Mouse (Mus musculus) limb, embryonic 15.5 days (tissue): ENCODE data around the gene Slc6a3. TPM values are rescaled to one million over a fixed set of nuclear protein-coding genes. Genes with fewer than 3 reads are reported as not detected.

Source experiments
- ATAC-seq: fragments of 200-750 bp; cut with Nextera tagmentation; 2 replicates; pipeline ENCODE4 v1.8.0; 2017; ENCODE audit warnings: low read depth, moderate TSS enrichment; ENCODE audit not compliant: insufficient number of reproducible peaks, low FRiP score, low TSS enrichment
- H3K27ac ChIP-seq: fragments of 300-500 bp; sonication (generic); 2 replicates; pipeline ENCODE4 v1.5.1; 2015; ENCODE audit warnings: moderate library complexity, mild to moderate bottlenecking, inconsistent platforms
- H3K27me3 ChIP-seq: fragments of 300-500 bp; sonication (generic); 2 replicates; pipeline ENCODE4 v1.6.1; 2015; ENCODE audit warnings: inconsistent platforms
- H3K36me3 ChIP-seq: fragments of 300-500 bp; sonication (generic); 2 replicates; pipeline ENCODE4 v1.6.1; 2015; ENCODE audit warnings: inconsistent platforms
- H3K4me1 ChIP-seq: fragments of 300-500 bp; sonication (generic); 2 replicates; pipeline ENCODE4 v1.6.1; 2015; ENCODE audit warnings: inconsistent platforms
- H3K4me2 ChIP-seq: fragments of 300-500 bp; sonication (generic); 2 replicates; pipeline ENCODE4 v1.6.1; 2015; ENCODE audit warnings: mild to moderate bottlenecking, inconsistent platforms
- H3K4me3 ChIP-seq: fragments of 300-500 bp; sonication (generic); 2 replicates; pipeline ENCODE4 v1.5.1; 2015; ENCODE audit warnings: mild to moderate bottlenecking, inconsistent platforms
- H3K9ac ChIP-seq: fragments of 300-500 bp; sonication (generic); 2 replicates; pipeline ENCODE4 v1.6.1; 2015; ENCODE audit warnings: inconsistent platforms
- H3K9me3 ChIP-seq: fragments of 300-500 bp; sonication (generic); 2 replicates; pipeline ENCODE4 v1.6.1; 2016; ENCODE audit warnings: inconsistent platforms
- WGBS: fragments of 180-500 bp; shearing (Covaris S2); methylation state at CpG from one replicate; pipeline ENCODE4 v1.1.7; 2015; 5-methylcytosine and 5-hydroxymethylcytosine counted together
- polyA plus RNA-seq: library from polyadenylated mRNA; unstranded; fragments of >200 nt; fragmentation: Nextera tagmentation; extraction: Ambion mirVana; gene quantifications from 2 replicates; pipeline ENCODE4 v1.2.1, GENCODE M21; 2015

The Slc6a3 gene
- polyA plus RNA-seq, 1 experiment from 2014 or later, result 0.08 TPM

GRCm38 (mm10) chr13:73508817-73509550, 27.6 kb upstream of the Slc6a3 start:
- no peak overlapping the region for H3K27ac ChIP-seq
- H3K27me3 ChIP-seq, result no peaks in the 10 kb centered on the region
- H3K9me3 ChIP-seq, result no peaks in the 10 kb centered on the region
- H3K4me2 ChIP-seq, result no peak overlapping the region
- no peaks in the 10 kb centered on the region for H3K4me1 ChIP-seq
- ATAC-seq, result no peak
- H3K36me3 ChIP-seq, result peaks cover 62% of the 10 kb centered on the region
- H3K9ac ChIP-seq, result no peak overlapping the region
- 80% methylated on average over 8 of the region's 8 CpGs for WGBS
- no peak overlapping the region for H3K4me3 ChIP-seq

GRCm38 (mm10) chr13:73509869-73510268, 26.7 kb upstream of the Slc6a3 start:
- peaks cover 67% of the 10 kb centered on the region for H3K36me3 ChIP-seq
- 69% methylated on average over 6 of the region's 6 CpGs for WGBS

GRCm38 (mm10) chr13:73512776-73513673, 23.5 kb upstream of the Slc6a3 start:
- Histone ChIP-seq H3K4me3 (no peak overlapping the region), H3K4me1 (no peaks in the 10 kb centered on the region), H3K4me2 (no peak overlapping the region), H3K27ac (no peak overlapping the region), H3K27me3 (no peaks in the 10 kb centered on the region), H3K36me3 (peaks cover 79% of the 10 kb centered on the region), H3K9me3 (no peaks in the 10 kb centered on the region), H3K9ac (no peak overlapping the region)
- peak; percentile 46 for ATAC-seq
- 60% methylated on average over 13 of the region's 13 CpGs for WGBS

More at GRCm38 (mm10) chr13:73509869-73510268, 26.7 kb upstream of the Slc6a3 start:
- Histone ChIP-seq H3K27me3 (no peaks in the 10 kb centered on the region), H3K4me1 (no peaks in the 10 kb centered on the region), H3K9me3 (no peaks in the 10 kb centered on the region), H3K9ac (no peak overlapping the region), H3K27ac (no peak overlapping the region), H3K4me3 (no peak overlapping the region), H3K4me2 (no peak overlapping the region)
- ATAC-seq, result no peak

- 62% methylated on average over 4 of the region's 4 CpGs for WGBS
- Histone ChIP-seq H3K4me2 (no peak overlapping the region), H3K27me3 (no peaks in the 10 kb centered on the region), H3K4me1 (no peaks in the 10 kb centered on the region), H3K9ac (no peak overlapping the region), H3K9me3 (no peaks in the 10 kb centered on the region), H3K27ac (no peak overlapping the region), H3K4me3 (no peak overlapping the region), H3K36me3 (peaks cover 46% of the 10 kb centered on the region)
- no peak for ATAC-seq
Observed at GRCm38 (mm10) chr13:73516886-73517285, 19.7 kb upstream of the Slc6a3 start.

- 81% methylated on average over 3 of the region's 3 CpGs for WGBS
- Histone ChIP-seq H3K4me3 (no peak overlapping the region), H3K4me2 (no peak overlapping the region), H3K9me3 (no peaks in the 10 kb centered on the region), H3K36me3 (no peaks in the 10 kb centered on the region), H3K27ac (no peak overlapping the region), H3K27me3 (peaks cover 49% of the 10 kb centered on the region), H3K4me1 (peaks cover 17% of the 10 kb centered on the region), H3K9ac (no peak overlapping the region)
- no peak for ATAC-seq
Observed at GRCm38 (mm10) chr13:73533716-73534115, 2.8 kb upstream of the Slc6a3 start.

- Histone ChIP-seq H3K9me3 (no peaks in the 10 kb centered on the region), H3K36me3 (no peaks in the 10 kb centered on the region), H3K4me2 (no peak overlapping the region), H3K9ac (no peak overlapping the region), H3K27me3 (peaks cover 49% of the 10 kb centered on the region), H3K27ac (no peak overlapping the region), H3K4me3 (no peak overlapping the region), H3K4me1 (peaks cover 17% of the 10 kb centered on the region)
- no peak for ATAC-seq
- WGBS, result 53% methylated on average over 3 of the region's 3 CpGs
Observed at GRCm38 (mm10) chr13:73535287-73535686, 1.3 kb upstream of the Slc6a3 start.

GRCm38 (mm10) chr13:73536824-73537223, 277 bp downstream of the Slc6a3 start:
- H3K9ac ChIP-seq, result no peak overlapping the region
- no peaks in the 10 kb centered on the region for H3K9me3 ChIP-seq
- H3K4me2 ChIP-seq, result peak overlapping the region; percentile 92
- H3K27me3 ChIP-seq, result peaks cover 49% of the 10 kb centered on the region
- H3K4me3 ChIP-seq, result peak overlapping the region; percentile 43
- H3K4me1 ChIP-seq, result peaks cover 17% of the 10 kb centered on the region
- no peak overlapping the region for H3K27ac ChIP-seq
- no peaks in the 10 kb centered on the region for H3K36me3 ChIP-seq
- no peak for ATAC-seq
- 20% methylated on average over 13 of the region's 13 CpGs for WGBS

- Histone ChIP-seq H3K4me2 (no peak overlapping the region), H3K9me3 (no peaks in the 10 kb centered on the region), H3K9ac (no peak overlapping the region), H3K27ac (no peak overlapping the region), H3K4me3 (no peak overlapping the region), H3K27me3 (no peaks in the 10 kb centered on the region), H3K36me3 (no peaks in the 10 kb centered on the region), H3K4me1 (no peaks in the 10 kb centered on the region)
- no peak for ATAC-seq
- 89% methylated on average over 5 of the region's 5 CpGs for WGBS
Observed at GRCm38 (mm10) chr13:73564201-73564600, 27.7 kb downstream of the Slc6a3 start.

- H3K9me3 ChIP-seq, result no peaks in the 10 kb centered on the region
- no peaks in the 10 kb centered on the region for H3K36me3 ChIP-seq
- no peak overlapping the region for H3K27ac ChIP-seq
- no peak overlapping the region for H3K4me3 ChIP-seq
- no peak overlapping the region for H3K9ac ChIP-seq
- H3K4me1 ChIP-seq, result no peaks in the 10 kb centered on the region
- H3K4me2 ChIP-seq, result no peak overlapping the region
- H3K27me3 ChIP-seq, result no peaks in the 10 kb centered on the region
- ATAC-seq, result no peak
Observed at GRCm38 (mm10) chr13:73575051-73575450, 38.5 kb downstream of the Slc6a3 start.

GRCm38 (mm10) chr13:73577277-73577676, 40.7 kb downstream of the Slc6a3 start:
- ATAC-seq, result no peak
- 72% methylated on average over 2 of the region's 2 CpGs for whole genome bisulfite sequencing

GRCm38 (mm10) chr13:73591488-73591887, 54.9 kb downstream of the Slc6a3 start:
- H3K9ac ChIP-seq, result no peak overlapping the region
- no peaks in the 10 kb centered on the region for H3K9me3 ChIP-seq
- H3K27me3 ChIP-seq, result 0 out of 2 replicates have a peak, but pooled peaks cover 4% of the 10 kb centered on the region
- no peaks in the 10 kb centered on the region for H3K36me3 ChIP-seq
- no peak for ATAC-seq
- WGBS, result 83% methylated on average over 3 of the region's 3 CpGs
- no peaks in the 10 kb centered on the region for H3K4me1 ChIP-seq
- H3K27ac ChIP-seq, result no peak overlapping the region
- H3K4me2 ChIP-seq, result no peak overlapping the region
- no peak overlapping the region for H3K4me3 ChIP-seq

More at GRCm38 (mm10) chr13:73577277-73577676, 40.7 kb downstream of the Slc6a3 start:
- no peak overlapping the region for H3K4me3 ChIP-seq
- no peak overlapping the region for H3K4me2 ChIP-seq
- H3K9ac ChIP-seq, result no peak overlapping the region
- H3K4me1 ChIP-seq, result no peaks in the 10 kb centered on the region
- H3K36me3 ChIP-seq, result no peaks in the 10 kb centered on the region
- no peaks in the 10 kb centered on the region for H3K27me3 ChIP-seq
- H3K9me3 ChIP-seq, result no peaks in the 10 kb centered on the region
- no peak overlapping the region for H3K27ac ChIP-seq

GRCm38 (mm10) chr13:73592546-73592945, 56.0 kb downstream of the Slc6a3 start:
- Histone ChIP-seq H3K27me3 (0 out of 2 replicates have a peak, but pooled peaks cover 4% of the 10 kb centered on the region), H3K27ac (no peak overlapping the region), H3K36me3 (no peaks in the 10 kb centered on the region), H3K4me2 (no peak overlapping the region), H3K9ac (no peak overlapping the region), H3K4me1 (no peaks in the 10 kb centered on the region), H3K4me3 (no peak overlapping the region), H3K9me3 (no peaks in the 10 kb centered on the region)
- ATAC-seq, result no peak
- WGBS, result 52% methylated on average over 2 of the region's 2 CpGs
